Mouse (Mus musculus) lung, embryonic 16.5 days (tissue): ENCODE data around the gene Nars2. TPM values are rescaled to one million over a fixed set of nuclear protein-coding genes. Genes with fewer than 3 reads are reported as not detected.

Source experiments
- ATAC-seq: fragments of 200-750 bp; cut with Nextera tagmentation; 2 replicates; pipeline ENCODE4 v1.8.0; 2017; ENCODE audit warnings: low read depth, mild to moderate bottlenecking, moderate library complexity
- H3K27ac ChIP-seq: fragments of 300-500 bp; sonication (generic); 2 replicates; pipeline ENCODE4 v1.5.1; 2014; ENCODE audit warnings: mild to moderate bottlenecking, control low read depth, low read length
- H3K27me3 ChIP-seq: fragments of 300-500 bp; sonication (generic); 2 replicates; pipeline ENCODE4 v1.6.1; 2014; ENCODE audit warnings: low read depth, low read length, mixed read lengths; ENCODE audit not compliant: control insufficient read depth, insufficient read depth
- H3K36me3 ChIP-seq: fragments of 300-500 bp; sonication (generic); 2 replicates; pipeline ENCODE4 v1.6.1; 2014; ENCODE audit warnings: low read length; ENCODE audit not compliant: control insufficient read depth, insufficient read depth
- H3K4me1 ChIP-seq: fragments of 300-500 bp; sonication (generic); replicated peaks from 2 replicates; pipeline ENCODE4 v1.6.1; 2014; ENCODE audit warnings: low read length, mixed read lengths; ENCODE audit not compliant: control insufficient read depth, insufficient read depth
- H3K4me2 ChIP-seq: fragments of 300-500 bp; sonication (generic); 2 replicates; pipeline ENCODE4 v1.6.1; 2014; ENCODE audit warnings: low read depth, low read length, control low read depth
- H3K4me3 ChIP-seq: fragments of 300-500 bp; sonication (generic); 2 replicates; pipeline ENCODE4 v1.5.1; 2014; ENCODE audit warnings: mild to moderate bottlenecking, low read length, control low read depth
- H3K9ac ChIP-seq: fragments of 300-500 bp; sonication (generic); 2 replicates; pipeline ENCODE4 v1.6.1; 2014; ENCODE audit warnings: low read length, control low read depth
- H3K9me3 ChIP-seq: fragments of 300-500 bp; sonication (generic); 2 replicates; pipeline ENCODE4 v1.6.1; 2016; ENCODE audit warnings: low read length; ENCODE audit not compliant: control insufficient read depth
- WGBS: fragments of 180-500 bp; shearing (Covaris S2); extraction: QIAGEN DNeasy Blood & Tissue Kit; methylation state at CpG from one replicate; pipeline ENCODE4 v1.1.7; 2014; 5-methylcytosine and 5-hydroxymethylcytosine counted together
- polyA plus RNA-seq: library from polyadenylated mRNA; unstranded; fragments of >200 nt; fragmentation: Nextera tagmentation; extraction: Ambion mirVana; gene quantifications from 2 replicates; pipeline ENCODE4 v1.2.1, GENCODE M21; 2015

The Nars2 gene
- polyA plus RNA-seq, 1 experiment from 2014 or later = 18.0 TPM

GRCm38 (mm10) chr7:97029151-97029550 is 77.8 kb downstream of the Nars2 start:
- H3K4me2 ChIP-seq = no peak overlapping the region
- H3K27ac ChIP-seq = no peak overlapping the region
- H3K36me3 ChIP-seq = no peaks in the 10 kb centered on the region
- no peak overlapping the region for H3K4me3 ChIP-seq
- H3K27me3 ChIP-seq = no peaks in the 10 kb centered on the region
- no peaks in the 10 kb centered on the region for H3K9me3 ChIP-seq
- H3K4me1 ChIP-seq = no peaks in the 10 kb centered on the region
- WGBS = 90% methylated on average over 10 of the region's 10 CpGs
- ATAC-seq = no peak
- H3K9ac ChIP-seq = no peak overlapping the region

- H3K36me3 ChIP-seq = no peaks in the 10 kb centered on the region
- H3K27ac ChIP-seq = no peak overlapping the region
- no peak overlapping the region for H3K9ac ChIP-seq
- no peaks in the 10 kb centered on the region for H3K27me3 ChIP-seq
- H3K4me2 ChIP-seq = no peak overlapping the region
- 60% methylated on average over 2 of the region's 2 CpGs for WGBS
- ATAC-seq = no peak
- no peaks in the 10 kb centered on the region for H3K4me1 ChIP-seq
- H3K9me3 ChIP-seq = no peaks in the 10 kb centered on the region
- no peak overlapping the region for H3K4me3 ChIP-seq
These were observed 81.1 kb downstream of the Nars2 start for GRCm38 (mm10) chr7:97032412-97032811.

- no peak for ATAC-seq
- no peaks in the 10 kb centered on the region for H3K27me3 ChIP-seq
- no peaks in the 10 kb centered on the region for H3K9me3 ChIP-seq
- no peaks in the 10 kb centered on the region for H3K4me1 ChIP-seq
- 68% methylated on average over 4 of the region's 4 CpGs for WGBS
- no peak overlapping the region for H3K4me2 ChIP-seq
- no peak overlapping the region for H3K9ac ChIP-seq
- no peak overlapping the region for H3K27ac ChIP-seq
- H3K4me3 ChIP-seq = no peak overlapping the region
- no peaks in the 10 kb centered on the region for H3K36me3 ChIP-seq
These were observed 88.3 kb downstream of the Nars2 start for GRCm38 (mm10) chr7:97039641-97040040.

- 83% methylated on average over 6 of the region's 6 CpGs for WGBS
- no peak overlapping the region for H3K27ac ChIP-seq
- H3K9me3 ChIP-seq = no peaks in the 10 kb centered on the region
- no peaks in the 10 kb centered on the region for H3K27me3 ChIP-seq
- H3K36me3 ChIP-seq = no peaks in the 10 kb centered on the region; the same call in 1 of the 2 replicates
- no peak overlapping the region for H3K4me2 ChIP-seq
- H3K4me3 ChIP-seq = no peak overlapping the region
- no peak overlapping the region for H3K9ac ChIP-seq
- H3K4me1 ChIP-seq = no peaks in the 10 kb centered on the region
- no peak for ATAC-seq
These were observed 90.7 kb downstream of the Nars2 start for GRCm38 (mm10) chr7:97041868-97042449.

- H3K9ac ChIP-seq = no peak overlapping the region
- peak; percentile 34; the same call in 1 of the 2 replicates for ATAC-seq
- 65% methylated on average over 1 of the region's 1 CpGs for WGBS
- no peaks in the 10 kb centered on the region for H3K9me3 ChIP-seq
- H3K27ac ChIP-seq = no peak overlapping the region
- H3K4me3 ChIP-seq = no peak overlapping the region
- H3K4me2 ChIP-seq = no peak overlapping the region
- no peaks in the 10 kb centered on the region; the same call in 1 of the 2 replicates for H3K36me3 ChIP-seq
- H3K27me3 ChIP-seq = no peaks in the 10 kb centered on the region
- H3K4me1 ChIP-seq = no peaks in the 10 kb centered on the region
These were observed 91.7 kb downstream of the Nars2 start for GRCm38 (mm10) chr7:97042981-97043380.

GRCm38 (mm10) chr7:97060966-97061365 is 109.7 kb downstream of the Nars2 start:
- ATAC-seq = no peak
- no peaks in the 10 kb centered on the region for H3K27me3 ChIP-seq
- 84% methylated on average over 2 of the region's 2 CpGs for WGBS

GRCm38 (mm10) chr7:97071512-97071911 is 120.2 kb downstream of the Nars2 start:
- Histone ChIP-seq H3K9ac (no peak overlapping the region), H3K27ac (no peak overlapping the region), H3K4me3 (no peak overlapping the region), H3K4me1 (no peaks in the 10 kb centered on the region; the same call in 1 of the 2 replicates), H3K4me2 (no peak overlapping the region), H3K36me3 (no peaks in the 10 kb centered on the region), H3K27me3 (no peaks in the 10 kb centered on the region), H3K9me3 (no peaks in the 10 kb centered on the region)
- 73% methylated on average over 3 of the region's 3 CpGs for whole genome bisulfite sequencing
- ATAC-seq = no peak

More at GRCm38 (mm10) chr7:97060966-97061365, 109.7 kb downstream of the Nars2 start:
- H3K4me3 ChIP-seq = no peak overlapping the region
- no peak overlapping the region for H3K27ac ChIP-seq
- H3K9ac ChIP-seq = no peak overlapping the region
- H3K4me2 ChIP-seq = no peak overlapping the region
- H3K36me3 ChIP-seq = peaks cover 4% of the 10 kb centered on the region
- no peaks in the 10 kb centered on the region for H3K4me1 ChIP-seq
- no peaks in the 10 kb centered on the region for H3K9me3 ChIP-seq

- Histone ChIP-seq H3K4me3 (no peak overlapping the region), H3K4me1 (no peaks in the 10 kb centered on the region; the same call in 1 of the 2 replicates), H3K36me3 (no peaks in the 10 kb centered on the region), H3K27ac (no peak overlapping the region), H3K9me3 (no peaks in the 10 kb centered on the region), H3K9ac (no peak overlapping the region), H3K27me3 (no peaks in the 10 kb centered on the region), H3K4me2 (no peak overlapping the region)
- 48% methylated on average over 5 of the region's 5 CpGs for WGBS
- ATAC-seq = no peak
These were observed 120.8 kb downstream of the Nars2 start for GRCm38 (mm10) chr7:97072061-97072460.

GRCm38 (mm10) chr7:97074974-97075373 is 123.7 kb downstream of the Nars2 start:
- H3K4me1 ChIP-seq = peaks cover 4% of the 10 kb centered on the region
- no peak for ATAC-seq
- H3K36me3 ChIP-seq = no peaks in the 10 kb centered on the region
- no peaks in the 10 kb centered on the region for H3K27me3 ChIP-seq
- WGBS = 72% methylated on average over 1 of the region's 1 CpGs
- H3K9me3 ChIP-seq = no peaks in the 10 kb centered on the region
- no peak overlapping the region for H3K27ac ChIP-seq
- H3K4me3 ChIP-seq = no peak overlapping the region
- H3K9ac ChIP-seq = no peak overlapping the region
- no peak overlapping the region for H3K4me2 ChIP-seq

- H3K9ac ChIP-seq = no peak overlapping the region
- H3K27ac ChIP-seq = no peak overlapping the region
- H3K9me3 ChIP-seq = no peaks in the 10 kb centered on the region
- no peak overlapping the region for H3K4me2 ChIP-seq
- no peak overlapping the region for H3K4me3 ChIP-seq
- H3K4me1 ChIP-seq = peaks cover 8% of the 10 kb centered on the region
- no peaks in the 10 kb centered on the region for H3K36me3 ChIP-seq
- H3K27me3 ChIP-seq = no peaks in the 10 kb centered on the region
- no peak for ATAC-seq
These were observed 125.7 kb downstream of the Nars2 start for GRCm38 (mm10) chr7:97076977-97077376.
